Mouse (Mus musculus) midbrain, embryonic 14.5 days (tissue): Measurements from ENCODE around the gene Nid1. TPM values are rescaled to one million over a fixed set of nuclear protein-coding genes. Genes with fewer than 3 reads are reported as not detected.
"Not testable (repeated sequence)": the region's sequence is repeated elsewhere in the genome, so short reads cannot be mapped to it uniquely, and the experiment has no call there.

ENCODE experiments used
- ATAC-seq: fragments of 200-750 bp; cut with Nextera tagmentation; 2 replicates; pipeline ENCODE4 v1.8.0; 2017; ENCODE audit warnings: moderate number of reproducible peaks, moderate library complexity; ENCODE audit not compliant: low FRiP score, low TSS enrichment
- DNase-seq: peaks from one replicate; pipeline ENCODE4 v3.0.0-alpha.2; 2015
- H3K27ac ChIP-seq: fragments of 300-500 bp; sonication (generic); replicated peaks from 2 replicates; pipeline ENCODE4 v1.5.1; 2014; ENCODE audit warnings: mild to moderate bottlenecking, low read depth, low read length, moderate library complexity
- H3K27me3 ChIP-seq: fragments of 300-500 bp; sonication (generic); 2 replicates; pipeline ENCODE4 v1.6.1; 2014; ENCODE audit warnings: low read length, control low read depth, mixed read lengths; ENCODE audit not compliant: control insufficient read depth, insufficient read depth
- H3K36me3 ChIP-seq: fragments of 300-500 bp; sonication (generic); 2 replicates; pipeline ENCODE4 v1.6.1; 2014; ENCODE audit warnings: low read length, control low read depth; ENCODE audit not compliant: control insufficient read depth, insufficient read depth
- H3K4me1 ChIP-seq: fragments of 300-500 bp; sonication (generic); 2 replicates; pipeline ENCODE4 v1.6.1; 2014; ENCODE audit warnings: mild to moderate bottlenecking, antibody characterized with exemption, low read length, control low read depth; ENCODE audit not compliant: control insufficient read depth, insufficient read depth
- H3K4me2 ChIP-seq: fragments of 300-500 bp; sonication (generic); 2 replicates; pipeline ENCODE4 v1.6.1; 2014; ENCODE audit warnings: mild to moderate bottlenecking, low read length, moderate library complexity
- H3K4me3 ChIP-seq: fragments of 300-500 bp; sonication (generic); replicated peaks from 2 replicates; pipeline ENCODE4 v1.5.1; 2014; ENCODE audit warnings: low read depth, low read length
- H3K9ac ChIP-seq: fragments of 300-500 bp; sonication (generic); replicated peaks from 2 replicates; pipeline ENCODE4 v1.6.1; 2014; ENCODE audit warnings: mild to moderate bottlenecking, low read length, moderate library complexity
- H3K9me3 ChIP-seq: fragments of 300-500 bp; sonication (generic); 2 replicates; pipeline ENCODE4 v1.6.1; 2016; ENCODE audit warnings: low read length, control low read depth, mixed read lengths; ENCODE audit not compliant: control insufficient read depth
- WGBS: fragments of 180-500 bp; shearing (Covaris S2); extraction: QIAGEN DNeasy Blood & Tissue Kit; methylation state at CpG from one replicate; pipeline ENCODE4 v1.1.7; 2014; 5-methylcytosine and 5-hydroxymethylcytosine counted together
- polyA plus RNA-seq: library from polyadenylated mRNA; unstranded; fragments of >200 nt; fragmentation: Nextera tagmentation; extraction: Ambion mirVana; gene quantifications from 2 replicates; pipeline ENCODE4 v1.2.1, GENCODE M21; 2014

The Nid1 gene
- polyA plus RNA-seq, 1 experiment from 2014 or later: 49.1 TPM

DNA sequence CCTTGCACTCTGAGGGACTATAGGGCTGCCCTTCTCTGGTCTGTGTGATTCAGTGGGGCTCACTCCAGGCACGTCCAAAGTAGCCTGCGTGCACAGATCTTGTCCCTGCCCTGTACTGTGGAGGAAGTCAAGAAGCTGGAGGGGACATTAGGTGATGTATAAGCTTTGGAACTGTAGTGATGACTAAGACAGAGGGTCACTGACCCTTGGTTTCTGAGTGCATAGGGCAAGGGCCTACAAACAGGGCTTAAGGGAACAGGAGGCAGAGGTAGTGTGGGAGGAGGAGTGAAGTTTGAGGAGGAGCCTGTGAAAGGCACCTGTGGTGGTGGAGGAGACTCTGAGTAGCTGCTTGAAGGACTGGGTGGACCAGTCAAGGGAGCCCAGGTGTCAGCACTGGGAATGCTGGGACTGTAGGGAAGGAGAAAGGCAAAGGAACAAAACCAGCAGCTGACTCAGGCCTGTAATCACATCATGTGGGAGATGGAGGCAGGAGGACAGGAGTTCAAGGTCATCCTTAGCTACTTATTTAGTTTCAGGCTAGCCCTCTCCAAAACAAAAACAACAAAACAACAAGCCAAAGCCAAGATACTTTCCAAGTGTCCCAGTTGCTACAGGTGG lies 23.3 kb downstream of the Nid1 start:
- Histone ChIP-seq H3K9me3 (no peaks in the 10 kb centered on the region), H3K36me3 (no peaks in the 10 kb centered on the region), H3K9ac (no peak overlapping the region), H3K4me1 (no peaks in the 10 kb centered on the region), H3K4me3 (no peak overlapping the region), H3K27me3 (no peaks in the 10 kb centered on the region), H3K27ac (no peak overlapping the region), H3K4me2 (no peak overlapping the region)
- DNase-seq: no peak
- 90% methylated on average over 2 of the region's 2 CpGs for WGBS
- ATAC-seq: no peak

GRCm38 (mm10) chr13:13461446-13462192 lies 24.3 kb downstream of the Nid1 start:
- ATAC-seq (no peak), DNase-seq (no peak)
- Histone ChIP-seq H3K36me3 (no peaks in the 10 kb centered on the region), H3K27me3 (no peaks in the 10 kb centered on the region), H3K9ac (no peak overlapping the region), H3K9me3 (no peaks in the 10 kb centered on the region), H3K4me2 (no peak overlapping the region), H3K4me1 (no peaks in the 10 kb centered on the region), H3K27ac (no peak overlapping the region), H3K4me3 (no peak overlapping the region)
- 71% methylated on average over 4 of the region's 4 CpGs for WGBS

DNA sequence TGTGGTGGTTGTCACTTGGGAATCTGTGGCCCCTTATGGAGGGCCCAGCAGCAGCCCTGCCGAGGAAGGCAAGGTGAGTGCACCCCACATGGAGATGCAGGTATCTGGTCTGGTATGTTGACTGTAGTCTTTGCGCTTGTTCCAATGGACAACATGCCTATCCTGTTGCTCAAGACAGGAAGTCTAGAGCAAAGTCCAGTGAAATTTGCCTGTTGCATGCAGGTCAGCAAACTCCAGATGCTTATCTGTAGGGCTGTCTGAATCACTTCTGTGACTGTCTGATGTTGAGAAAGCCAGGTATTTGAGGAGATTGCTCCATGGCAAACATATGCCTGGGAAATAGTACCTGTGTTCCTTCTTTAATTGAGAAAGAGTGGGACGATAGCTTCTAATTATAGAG lies 26.6 kb downstream of the Nid1 start:
- H3K27ac ChIP-seq: no peak overlapping the region
- ATAC-seq: no peak
- H3K9ac ChIP-seq: no peak overlapping the region
- H3K4me2 ChIP-seq: no peak overlapping the region
- no peaks in the 10 kb centered on the region for H3K4me1 ChIP-seq
- DNase-seq: no peak
- no peaks in the 10 kb centered on the region for H3K9me3 ChIP-seq
- 90% methylated on average over 3 of the region's 3 CpGs for WGBS
- no peaks in the 10 kb centered on the region for H3K36me3 ChIP-seq
- no peaks in the 10 kb centered on the region for H3K27me3 ChIP-seq
- no peak overlapping the region for H3K4me3 ChIP-seq

DNA sequence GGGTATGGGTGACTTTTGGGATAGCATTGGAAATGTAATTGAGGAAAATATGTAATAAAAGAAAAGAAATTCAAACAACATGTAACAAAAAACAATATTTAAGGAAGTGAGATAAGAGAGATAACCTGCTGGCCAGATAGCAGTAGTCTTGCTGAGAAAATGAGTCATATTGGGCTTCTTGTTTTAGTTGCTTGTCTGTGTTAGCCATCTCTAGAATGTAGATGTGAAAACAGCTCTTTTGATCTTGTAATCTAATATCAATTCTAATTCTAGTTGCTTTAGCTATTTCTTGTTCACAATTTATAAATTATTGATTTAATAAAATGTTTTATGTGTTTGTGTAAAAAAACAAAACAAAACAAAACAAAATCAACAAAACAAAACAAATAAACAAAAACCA lies 29.9 kb downstream of the Nid1 start:
- DNase-seq, H3K4me2 ChIP-seq, H3K4me3 ChIP-seq, H3K9ac ChIP-seq, H3K9me3 ChIP-seq, H3K27ac ChIP-seq, H3K4me1 ChIP-seq, ATAC-seq, H3K27me3 ChIP-seq, H3K36me3 ChIP-seq: not testable (repeated sequence)

GRCm38 (mm10) chr13:13468513-13468912 lies 31.2 kb downstream of the Nid1 start:
- WGBS: 82% methylated on average over 4 of the region's 4 CpGs
- no peak for ATAC-seq
- no peak for DNase-seq

GRCm38 (mm10) chr13:13471334-13471757 lies 34.0 kb downstream of the Nid1 start:
- no peaks in the 10 kb centered on the region for H3K4me1 ChIP-seq
- H3K27me3 ChIP-seq: no peaks in the 10 kb centered on the region
- H3K27ac ChIP-seq: no peak overlapping the region
- H3K4me2 ChIP-seq: no peak overlapping the region
- no peaks in the 10 kb centered on the region for H3K36me3 ChIP-seq
- H3K9ac ChIP-seq: no peak overlapping the region
- DNase-seq (no peak), ATAC-seq (no peak)
- 87% methylated on average over 3 of the region's 3 CpGs for WGBS
- H3K9me3 ChIP-seq: no peaks in the 10 kb centered on the region
- H3K4me3 ChIP-seq: no peak overlapping the region

More at GRCm38 (mm10) chr13:13468513-13468912, 31.2 kb downstream of the Nid1 start:
- no peaks in the 10 kb centered on the region for H3K27me3 ChIP-seq
- H3K27ac ChIP-seq: no peak overlapping the region
- no peak overlapping the region for H3K9ac ChIP-seq
- no peak overlapping the region for H3K4me3 ChIP-seq
- no peak overlapping the region for H3K4me2 ChIP-seq
- H3K36me3 ChIP-seq: no peaks in the 10 kb centered on the region
- H3K9me3 ChIP-seq: no peaks in the 10 kb centered on the region
- no peaks in the 10 kb centered on the region for H3K4me1 ChIP-seq

DNA sequence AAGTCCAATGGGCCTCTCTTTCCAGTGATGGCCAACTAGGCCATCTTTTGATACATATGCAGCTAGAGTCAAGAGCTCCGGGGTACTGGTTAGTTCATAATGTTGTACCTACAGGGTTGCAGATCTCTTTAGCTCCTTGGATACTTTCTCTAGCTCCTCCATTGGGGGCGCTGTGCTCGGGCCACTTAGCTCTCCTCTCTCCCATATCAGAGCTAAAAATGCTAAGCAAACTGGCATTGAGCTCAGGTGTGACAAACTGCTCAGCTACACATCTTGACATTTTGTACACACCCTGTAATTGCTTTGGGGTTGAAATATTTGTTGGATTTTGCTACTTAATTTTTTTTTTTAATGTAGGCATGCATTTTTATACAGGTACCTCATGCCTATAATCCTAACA lies 37.1 kb downstream of the Nid1 start:
- ATAC-seq, H3K4me2 ChIP-seq, H3K27ac ChIP-seq, H3K9me3 ChIP-seq, H3K27me3 ChIP-seq, H3K4me3 ChIP-seq, H3K4me1 ChIP-seq, DNase-seq, H3K36me3 ChIP-seq, H3K9ac ChIP-seq: not testable (repeated sequence)
- WGBS: 46% methylated on average over 2 of the region's 3 CpGs

GRCm38 (mm10) chr13:13474991-13475390 lies 37.6 kb downstream of the Nid1 start:
- no peak overlapping the region for H3K4me3 ChIP-seq
- ATAC-seq (no peak), DNase-seq (no peak)
- H3K27ac ChIP-seq: no peak overlapping the region
- H3K9ac ChIP-seq: no peak overlapping the region
- WGBS: 68% methylated on average over 2 of the region's 2 CpGs
- no peaks in the 10 kb centered on the region for H3K9me3 ChIP-seq
- H3K36me3 ChIP-seq: no peaks in the 10 kb centered on the region
- no peaks in the 10 kb centered on the region for H3K4me1 ChIP-seq
- H3K27me3 ChIP-seq: no peaks in the 10 kb centered on the region
- H3K4me2 ChIP-seq: no peak overlapping the region

- H3K4me2 ChIP-seq: no peak overlapping the region
- H3K9me3 ChIP-seq: no peaks in the 10 kb centered on the region
- no peaks in the 10 kb centered on the region for H3K4me1 ChIP-seq
- DNase-seq: no peak
- no peaks in the 10 kb centered on the region for H3K27me3 ChIP-seq
- ATAC-seq: no peak
- no peak overlapping the region for H3K9ac ChIP-seq
- 95% methylated on average over 2 of the region's 2 CpGs for WGBS
- no peak overlapping the region for H3K4me3 ChIP-seq
- H3K36me3 ChIP-seq: no peaks in the 10 kb centered on the region
- H3K27ac ChIP-seq: no peak overlapping the region
Measured at GRCm38 (mm10) chr13:13476568-13476967, 39.2 kb downstream of the Nid1 start.
